Mouse (Mus musculus): Measurements from ENCODE around the gene Tyk2. TPM values are rescaled to one million over a fixed set of nuclear protein-coding genes. Genes with fewer than 3 reads are reported as not detected.

Tyk2 gene
- polyA plus RNA-seq, 2 experiments = 10.6 to 20.9 TPM

- 8% methylated on average over 30 of the region's 30 CpGs for WGBS
- DNase-seq (ENCODE audit: low spot score) = peak; percentile 66
- H3K9ac ChIP-seq (ENCODE audit: low read depth, low read length, severe bottlenecking) = peak overlapping the region; percentile 28; the same call in 1 of the 2 replicates
- H3K4me1 ChIP-seq (ENCODE audit: control insufficient read depth, insufficient read depth, low read length) = peaks cover 32% of the 10 kb centered on the region
- no peak for TF ChIP-seq POLR2A (IDR thresholded peaks at IDR 0.05; ENCODE audit: borderline replicate concordance, extremely low read depth, insufficient read depth, insufficient read length)
- H3K27me3 ChIP-seq (ENCODE audit: control insufficient read depth, insufficient read depth, low read length) = peaks cover 39% of the 10 kb centered on the region
- no peaks in the 10 kb centered on the region for H3K9me3 ChIP-seq (ENCODE audit: control insufficient read depth, low read length)
- peak overlapping the region; percentile 2; the same call in 1 of the 2 replicates for H3K4me3 ChIP-seq (replicated peaks; ENCODE audit: low read length)
- H3K27ac ChIP-seq (replicated peaks; ENCODE audit: low read depth, low read length) = peak overlapping the region; percentile 34; the same call in 1 of the 2 replicates
- no peaks in the 10 kb centered on the region for H3K36me3 ChIP-seq (ENCODE audit: control insufficient read depth, insufficient read depth, low read length)
- peak; percentile 62; the same call in 1 of the 2 replicates for ATAC-seq (ENCODE audit: low FRiP score, low read depth)
- peak overlapping the region; percentile 36 for H3K4me2 ChIP-seq (replicated peaks; ENCODE audit: low read depth, low read length, severe bottlenecking)
These were observed 37.4 kb upstream of the Tyk2 start for GRCm38 (mm10) chr9:21168161-21169123.

- H3K9me3 ChIP-seq (ENCODE audit: control insufficient read depth, low read length) = no peaks in the 10 kb centered on the region
- peak overlapping the region; percentile 36; the same call in 1 of the 2 replicates for H3K4me2 ChIP-seq (replicated peaks; ENCODE audit: low read depth, low read length, severe bottlenecking)
- no peak for TF ChIP-seq POLR2A (IDR thresholded peaks at IDR 0.05; ENCODE audit: borderline replicate concordance, extremely low read depth, insufficient read depth, insufficient read length)
- DNase-seq (ENCODE audit: low spot score) (no peak), ATAC-seq (ENCODE audit: low FRiP score, low read depth) (no peak)
- peak overlapping the region; percentile 21; the same call in 1 of the 2 replicates for H3K27ac ChIP-seq (replicated peaks; ENCODE audit: low read depth, low read length)
- H3K27me3 ChIP-seq (ENCODE audit: control insufficient read depth, insufficient read depth, low read length) = peaks cover 48% of the 10 kb centered on the region
- peaks cover 32% of the 10 kb centered on the region for H3K4me1 ChIP-seq (ENCODE audit: control insufficient read depth, insufficient read depth, low read length)
- H3K9ac ChIP-seq (ENCODE audit: low read depth, low read length, severe bottlenecking) = no peak overlapping the region
- 0 out of 2 replicates have a peak overlapping the region, but pooled peaks have one; percentile 2 for H3K4me3 ChIP-seq (replicated peaks; ENCODE audit: low read length)
- H3K36me3 ChIP-seq (ENCODE audit: control insufficient read depth, insufficient read depth, low read length) = no peaks in the 10 kb centered on the region
- 47% methylated on average over 10 of the region's 10 CpGs for WGBS
These were observed 36.4 kb upstream of the Tyk2 start for GRCm38 (mm10) chr9:21167140-21168097.

GRCm38 (mm10) chr9:21166516-21166915, 35.5 kb upstream of the Tyk2 start:
- no peak overlapping the region for H3K9ac ChIP-seq (ENCODE audit: low read depth, low read length, severe bottlenecking)
- TF ChIP-seq POLR2A (IDR thresholded peaks at IDR 0.05; ENCODE audit: borderline replicate concordance, extremely low read depth, insufficient read depth, insufficient read length) = no peak
- no peak for DNase-seq (ENCODE audit: low spot score)
- peaks cover 32% of the 10 kb centered on the region for H3K4me1 ChIP-seq (ENCODE audit: control insufficient read depth, insufficient read depth, low read length)
- no peak for ATAC-seq (ENCODE audit: low FRiP score, low read depth)
- 31% methylated on average over 3 of the region's 3 CpGs for WGBS
- H3K4me2 ChIP-seq (replicated peaks; ENCODE audit: low read depth, low read length, severe bottlenecking) = peak overlapping the region; percentile 86
- H3K9me3 ChIP-seq (ENCODE audit: control insufficient read depth, low read length) = no peaks in the 10 kb centered on the region
- H3K27ac ChIP-seq (replicated peaks; ENCODE audit: low read depth, low read length) = no peak overlapping the region
- H3K4me3 ChIP-seq (replicated peaks; ENCODE audit: low read length) = peak overlapping the region; percentile 49
- peaks cover 50% of the 10 kb centered on the region for H3K27me3 ChIP-seq (ENCODE audit: control insufficient read depth, insufficient read depth, low read length)
- no peaks in the 10 kb centered on the region for H3K36me3 ChIP-seq (ENCODE audit: control insufficient read depth, insufficient read depth, low read length)

- Histone ChIP-seq H3K9ac (ENCODE audit: low read depth, low read length, severe bottlenecking) (peak overlapping the region; percentile 48), H3K27ac (replicated peaks; ENCODE audit: low read depth, low read length) (no peak overlapping the region), H3K27me3 (ENCODE audit: control insufficient read depth, insufficient read depth, low read length) (peaks cover 50% of the 10 kb centered on the region), H3K4me2 (replicated peaks; ENCODE audit: low read depth, low read length, severe bottlenecking) (peak overlapping the region; percentile 86), H3K4me1 (ENCODE audit: control insufficient read depth, insufficient read depth, low read length) (peaks cover 32% of the 10 kb centered on the region), H3K4me3 (replicated peaks; ENCODE audit: low read length) (peak overlapping the region; percentile 49), H3K9me3 (ENCODE audit: control insufficient read depth, low read length) (no peaks in the 10 kb centered on the region), H3K36me3 (ENCODE audit: control insufficient read depth, insufficient read depth, low read length) (no peaks in the 10 kb centered on the region)
- DNase-seq (ENCODE audit: low spot score) = no peak
- ATAC-seq (ENCODE audit: low FRiP score, low read depth) = no peak
- no peak for TF ChIP-seq POLR2A (IDR thresholded peaks at IDR 0.05; ENCODE audit: borderline replicate concordance, extremely low read depth, insufficient read depth, insufficient read length)
- WGBS = 1% methylated on average over 30 of the region's 47 CpGs
These were observed 35.0 kb upstream of the Tyk2 start for GRCm38 (mm10) chr9:21165952-21166451.
